Mouse (Mus musculus) olfactory bulb, adult 2 months (tissue): ENCODE measurements around the gene Spata25. TPM values are rescaled to one million over a fixed set of nuclear protein-coding genes. Genes with fewer than 3 reads are reported as not detected.
"Not testable (repeated sequence)": the region's sequence is repeated elsewhere in the genome, so short reads cannot be mapped to it uniquely, and the experiment has no call there.

Experiments used
- H3K27ac ChIP-seq: fragments of 200-500 bp; 2 replicates; pipeline ENCODE4 v1.5.1; 2012; ENCODE audit warnings: low read depth, low read length; ENCODE audit not compliant: insufficient read depth
- H3K4me1 ChIP-seq: fragments of 200-500 bp; 2 replicates; pipeline ENCODE4 v1.6.1; 2012; ENCODE audit warnings: low read length; ENCODE audit not compliant: control insufficient read depth, insufficient read depth
- H3K4me3 ChIP-seq: fragments of 200-500 bp; 2 replicates; pipeline ENCODE4 v1.5.1; 2012; ENCODE audit warnings: mild to moderate bottlenecking, low read depth, low read length, moderate library complexity; ENCODE audit not compliant: insufficient read depth
- CTCF ChIP-seq: fragments of 200-500 bp; IDR thresholded peaks from 2 replicates; pipeline ENCODE4 v1.5.1; 2012; ENCODE audit warnings: low read depth, mild to moderate bottlenecking, low read length, moderate library complexity; ENCODE audit not compliant: insufficient read depth
- POLR2A ChIP-seq: fragments of 200-500 bp; IDR thresholded peaks from 2 replicates; pipeline ENCODE4 v1.6.1; 2012; ENCODE audit warnings: mild to moderate bottlenecking, low read depth, low read length, moderate library complexity; ENCODE audit not compliant: insufficient read depth
- WGBS: fragments of 180-500 bp; shearing (Covaris S2); methylation state at CpG from one replicate; pipeline ENCODE4 v1.1.7; 2018; 5-methylcytosine and 5-hydroxymethylcytosine counted together
- polyA plus RNA-seq: library from polyadenylated mRNA; stranded (reverse); fragments of >200 nt; gene quantifications from 2 replicates; pipeline ENCODE4 v1.2.4, GENCODE M21; 2012; ENCODE audit warnings: low replicate concordance; ENCODE audit not compliant: missing spikeins, insufficient read depth, insufficient read length

Gene Spata25
- polyA plus RNA-seq, 1 experiment, result not detected

DNA sequence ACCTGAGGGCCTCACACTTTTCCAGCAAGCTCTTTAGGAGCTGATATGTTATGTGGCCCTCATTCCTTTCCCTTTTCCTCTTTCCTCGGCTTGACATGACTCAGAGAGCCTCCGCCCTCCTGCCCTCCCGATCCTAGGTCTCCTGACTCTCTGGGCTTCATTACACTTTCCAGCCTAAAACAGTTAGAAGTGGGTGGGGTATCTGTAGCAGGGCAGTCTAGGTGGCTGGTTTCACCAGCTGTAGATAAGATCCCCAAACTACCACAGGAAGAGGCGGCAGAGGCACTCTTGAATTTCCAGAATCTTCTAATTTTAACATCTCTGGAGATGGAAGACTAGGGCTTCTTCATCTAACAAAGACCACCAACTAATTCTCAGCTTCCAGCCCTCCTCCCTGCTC, 36.3 kb upstream of the Spata25 start:
- peaks cover 4% of the 10 kb centered on the region; the same call in 1 of the 2 replicates for H3K4me1 ChIP-seq
- no peak for TF ChIP-seq CTCF
- TF ChIP-seq POLR2A, result no peak
- no peak overlapping the region for H3K4me3 ChIP-seq
- 73% methylated on average over 4 of the region's 4 CpGs for WGBS
- H3K27ac ChIP-seq, result no peak overlapping the region

DNA sequence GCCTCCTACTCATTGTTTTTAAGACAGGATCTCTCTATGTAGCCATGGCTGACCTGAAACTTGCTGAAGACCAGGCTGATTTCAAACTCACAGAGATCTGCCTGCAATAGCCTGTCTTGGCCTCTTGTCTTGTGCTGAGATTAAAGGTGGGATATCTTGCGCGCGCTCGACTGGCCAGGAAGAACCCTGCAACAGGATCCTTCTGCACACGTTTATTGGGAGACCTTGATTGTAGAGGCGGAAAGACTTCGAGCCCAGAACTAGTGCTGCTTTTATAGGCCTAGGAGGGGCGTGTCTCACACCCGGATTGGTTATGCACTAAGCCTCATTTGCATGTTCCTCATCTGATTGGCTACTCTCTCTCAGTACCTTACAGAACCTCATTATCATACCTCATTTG, 35.1 kb upstream of the Spata25 start:
- not testable (repeated sequence) for H3K4me1 ChIP-seq, H3K4me3 ChIP-seq, H3K27ac ChIP-seq
- 93% methylated on average over 8 of the region's 9 CpGs for WGBS

DNA sequence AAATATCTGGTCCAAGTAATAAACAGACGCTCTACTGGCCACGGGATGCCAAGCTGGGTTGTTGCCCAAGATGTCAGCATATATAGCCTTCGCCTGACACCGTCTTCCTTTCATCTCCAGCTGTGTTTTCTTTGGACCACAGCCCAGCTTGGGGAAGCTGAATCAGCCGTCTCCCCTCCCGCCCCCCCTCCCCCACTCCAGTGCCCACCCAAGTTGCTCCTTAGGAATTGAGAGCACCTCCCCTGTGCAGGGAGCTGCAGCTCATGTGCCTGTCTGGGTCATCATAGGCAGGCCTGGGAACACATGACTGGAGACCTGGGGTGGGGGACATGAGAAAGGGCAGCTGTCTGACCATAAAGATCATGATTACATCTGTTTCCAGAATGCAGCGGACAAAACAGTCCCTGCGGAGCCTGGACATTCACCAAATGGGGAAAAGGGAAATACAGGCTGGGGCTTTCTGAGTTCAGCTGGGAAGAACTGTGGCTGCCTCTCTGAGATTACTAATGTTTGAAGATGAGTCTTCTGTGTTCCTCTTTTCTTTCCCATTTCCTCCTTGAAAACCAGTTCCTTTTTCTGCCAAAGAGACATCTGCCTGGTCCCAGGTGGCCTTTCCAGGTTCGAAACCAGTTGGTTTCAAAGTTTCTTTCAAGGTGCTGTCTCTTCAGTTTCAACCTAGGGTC, 34.0 kb upstream of the Spata25 start:
- Histone ChIP-seq H3K4me3 (no peak overlapping the region), H3K27ac (no peak overlapping the region), H3K4me1 (peaks cover 12% of the 10 kb centered on the region)
- WGBS, result 36% methylated on average over 9 of the region's 9 CpGs
- no peak for TF ChIP-seq CTCF
- TF ChIP-seq POLR2A, result no peak

DNA sequence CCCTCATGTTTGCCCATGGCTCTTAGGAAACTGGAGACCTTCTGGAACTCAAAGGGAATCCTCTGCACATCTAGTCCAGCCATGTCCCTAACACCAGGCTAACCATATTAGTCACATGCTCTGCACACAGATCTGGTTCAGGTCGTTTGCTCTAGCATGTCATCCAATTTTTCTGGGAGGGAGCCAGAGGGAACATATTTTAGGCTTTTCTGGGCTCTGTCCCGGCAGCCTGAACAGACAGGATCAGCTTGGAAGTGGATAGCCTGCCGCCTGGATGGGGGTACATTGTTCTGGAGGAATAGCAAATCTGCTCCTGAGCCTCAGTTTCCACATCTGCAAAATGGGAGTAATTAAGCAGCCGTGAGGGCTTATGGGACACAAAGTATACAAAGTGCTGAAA, 32.8 kb upstream of the Spata25 start:
- TF ChIP-seq POLR2A (no peak), CTCF (no peak)
- Histone ChIP-seq H3K4me1 (peaks cover 25% of the 10 kb centered on the region), H3K27ac (no peak overlapping the region), H3K4me3 (no peak overlapping the region)
- 70% methylated on average over 4 of the region's 4 CpGs for WGBS

DNA sequence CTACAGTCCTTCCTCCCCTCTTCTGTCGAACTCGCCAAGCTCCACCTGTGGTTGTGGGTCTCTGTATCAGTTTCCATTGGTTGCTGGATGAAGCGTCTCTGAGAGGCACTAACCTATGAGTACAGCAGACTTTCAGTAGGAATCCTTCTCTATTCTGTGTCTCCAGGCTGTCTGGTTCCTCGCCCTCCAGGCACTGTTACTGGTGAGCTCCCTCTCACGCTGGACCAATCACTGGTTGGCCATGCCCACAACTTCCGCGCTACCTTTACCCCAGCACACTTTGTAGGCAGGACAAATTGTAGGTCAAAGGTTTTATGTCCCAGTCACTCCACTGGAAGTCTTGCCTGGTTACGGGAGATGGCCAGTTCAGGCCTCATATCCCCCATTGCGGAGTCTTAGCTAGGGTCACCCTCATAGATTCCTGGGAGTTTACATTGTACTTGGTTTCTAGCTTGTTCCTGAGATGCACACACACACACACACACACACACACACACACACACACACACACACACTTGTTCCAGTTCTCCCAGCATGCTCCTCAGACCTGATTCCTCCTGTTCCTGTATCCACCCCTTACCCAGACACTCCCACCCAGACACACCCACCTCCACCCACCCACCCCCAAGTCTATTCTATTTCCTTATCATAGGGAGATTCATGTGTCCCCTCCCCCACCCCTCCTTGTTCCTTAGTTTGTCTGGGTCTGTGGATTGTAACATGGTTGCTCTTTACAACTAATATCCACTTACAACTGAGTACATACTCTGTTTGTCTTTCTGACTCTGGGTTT, 31.5 kb upstream of the Spata25 start:
- no peak overlapping the region for H3K27ac ChIP-seq
- no peak overlapping the region for H3K4me3 ChIP-seq
- 75% methylated on average over 9 of the region's 9 CpGs for WGBS
- TF ChIP-seq CTCF (no peak), POLR2A (no peak)
- peaks cover 25% of the 10 kb centered on the region for H3K4me1 ChIP-seq

DNA sequence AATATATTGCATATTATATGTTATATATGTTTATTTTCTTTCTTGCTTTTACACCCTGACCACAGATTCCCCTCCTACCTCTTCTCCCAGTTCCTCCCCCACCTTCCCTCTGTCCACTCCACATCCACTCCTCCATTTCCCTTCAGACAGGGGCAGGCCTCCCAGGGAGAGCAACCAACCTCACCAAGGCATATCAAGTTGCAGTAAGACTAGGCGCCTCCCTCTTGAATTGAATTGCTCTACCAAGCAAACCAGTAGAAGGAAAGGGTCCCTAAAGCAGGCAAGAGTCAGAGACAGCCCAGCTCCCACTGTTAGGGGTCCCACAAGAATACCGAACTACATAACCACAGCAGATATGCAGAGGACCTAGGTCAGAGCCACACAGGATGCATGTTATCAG, 30.8 kb upstream of the Spata25 start:
- H3K4me1 ChIP-seq, result peaks cover 25% of the 10 kb centered on the region
- no peak for TF ChIP-seq CTCF
- no peak for TF ChIP-seq POLR2A
- no peak overlapping the region for H3K4me3 ChIP-seq
- WGBS, result 81% methylated on average over 2 of the region's 2 CpGs
- no peak overlapping the region for H3K27ac ChIP-seq

DNA sequence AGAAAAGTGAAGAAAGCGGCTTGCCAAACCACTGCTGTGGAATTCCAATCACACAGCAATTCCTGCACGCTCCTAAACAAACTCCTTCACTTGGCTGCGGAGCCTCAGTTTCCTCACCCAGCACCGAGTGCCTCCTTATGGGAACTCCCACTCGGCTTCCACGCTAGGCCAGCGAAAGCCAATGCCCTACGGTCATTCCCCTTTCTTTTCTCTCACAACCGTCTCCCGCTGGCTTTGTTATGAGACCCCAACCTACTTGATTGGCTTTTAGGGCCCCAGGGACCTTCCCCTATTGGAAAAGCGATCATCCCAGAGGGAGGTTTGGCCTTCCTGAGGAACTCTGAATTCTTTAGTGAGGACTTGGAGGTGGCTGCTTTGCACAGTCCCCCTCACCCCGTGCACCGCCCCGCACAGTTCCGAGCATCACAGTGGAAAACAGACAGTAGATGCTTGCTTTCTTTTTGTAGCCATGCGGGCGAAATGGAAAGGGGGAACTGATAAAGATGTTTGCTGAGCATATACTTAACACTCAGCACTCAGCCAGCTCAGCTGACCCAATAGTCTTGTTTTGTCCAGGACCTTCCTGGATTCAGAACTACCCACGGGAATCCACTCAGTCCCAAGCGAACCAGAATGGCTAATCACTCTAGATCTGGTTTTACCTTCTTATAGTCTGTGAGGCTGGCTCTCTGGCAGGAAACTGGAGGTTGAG, 29.7 kb upstream of the Spata25 start:
- no peak for TF ChIP-seq POLR2A
- no peak for TF ChIP-seq CTCF
- WGBS, result 17% methylated on average over 19 of the region's 19 CpGs
- H3K27ac ChIP-seq, result no peak overlapping the region
- H3K4me1 ChIP-seq, result peaks cover 25% of the 10 kb centered on the region
- peak overlapping the region; percentile 52 for H3K4me3 ChIP-seq

DNA sequence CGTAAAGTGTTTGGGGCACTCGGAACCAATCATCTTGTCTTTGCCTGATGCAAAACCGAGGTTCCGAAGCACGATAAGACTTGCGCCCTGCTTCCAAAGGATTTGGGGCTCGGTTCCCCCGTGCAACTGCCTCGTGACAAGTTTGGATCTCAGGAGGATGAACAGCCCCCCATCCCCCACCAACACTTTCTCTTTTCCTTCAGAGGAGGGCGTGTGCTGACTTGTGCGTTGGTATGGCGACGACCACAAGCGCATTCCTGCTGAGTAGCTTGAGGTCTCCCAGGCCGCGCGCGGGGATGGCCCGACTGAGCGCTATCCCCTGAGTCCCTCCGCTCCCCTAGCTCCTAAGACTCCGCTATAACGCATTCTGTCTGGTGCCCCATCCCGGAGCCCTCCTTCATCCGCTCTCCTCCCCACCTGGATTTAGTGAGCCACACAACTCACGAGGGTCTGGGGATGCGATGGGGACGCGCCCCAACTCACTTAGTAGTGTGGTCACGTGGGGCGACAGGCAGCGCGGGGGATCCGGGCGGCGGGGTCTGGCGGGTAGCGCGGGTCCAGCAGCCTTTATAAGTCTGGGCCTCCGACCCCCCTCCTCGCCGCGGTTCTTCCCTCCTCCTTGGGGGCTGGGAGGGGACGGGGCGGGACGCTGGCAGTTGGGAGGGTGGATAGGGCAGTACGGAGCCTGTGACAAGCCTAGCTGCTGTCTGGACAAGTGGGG, 28.9 kb upstream of the Spata25 start, which contains the start of gene Pltp:
Gene Pltp, minus strand, starts transcription at position 611 of the 721 bp plus-strand sequence.
- under 1% methylated on average over 47 of the region's 47 CpGs for WGBS
- TF ChIP-seq CTCF (no peak), POLR2A (no peak)
- peaks cover 23% of the 10 kb centered on the region for H3K4me1 ChIP-seq
- H3K27ac ChIP-seq, result no peak within 1 kb of the TSS
- peak within 1 kb of the TSS; percentile 52 for H3K4me3 ChIP-seq
